Mouse (Mus musculus): ENCODE measurements around the gene Urad. TPM values are rescaled to one million over a fixed set of nuclear protein-coding genes. Genes with fewer than 3 reads are reported as not detected.
A peak's percentile ranks its signal among the peaks of the same experiment; 100 is the strongest.

The Urad gene
- polyA plus RNA-seq, 1 experiment from 2014 or later = not detected

GRCm38 (mm10) chr5:147302746-147303400 is 19.4 kb downstream of the Urad start:
- no peak for ATAC-seq (ENCODE audit: low FRiP score, low TSS enrichment)
- Histone ChIP-seq H3K27ac (ENCODE audit: low read length) (no peak overlapping the region), H3K27me3 (ENCODE audit: insufficient read depth, low read length) (peaks cover 100% of the 10 kb centered on the region), H3K9me3 (ENCODE audit: low read length) (no peaks in the 10 kb centered on the region), H3K9ac (replicated peaks; ENCODE audit: low read length) (no peak overlapping the region), H3K4me3 (ENCODE audit: low read length) (no peak overlapping the region), H3K36me3 (ENCODE audit: insufficient read depth, low read length) (no peaks in the 10 kb centered on the region), H3K4me2 (replicated peaks; ENCODE audit: low read depth, low read length) (no peak overlapping the region), H3K4me1 (ENCODE audit: insufficient read depth, low read length) (peaks cover 20% of the 10 kb centered on the region)
- WGBS = 6% methylated on average over 13 of the region's 13 CpGs

- ATAC-seq (ENCODE audit: low FRiP score, low TSS enrichment) = no peak
- H3K4me3 ChIP-seq (ENCODE audit: low read length) = no peak overlapping the region
- peaks cover 20% of the 10 kb centered on the region for H3K4me1 ChIP-seq (ENCODE audit: insufficient read depth, low read length)
- H3K9me3 ChIP-seq (ENCODE audit: low read length) = no peaks in the 10 kb centered on the region
- H3K9ac ChIP-seq (replicated peaks; ENCODE audit: low read length) = no peak overlapping the region
- no peak overlapping the region for H3K4me2 ChIP-seq (replicated peaks; ENCODE audit: low read depth, low read length)
- 12% methylated on average over 8 of the region's 8 CpGs for WGBS
- H3K27me3 ChIP-seq (ENCODE audit: insufficient read depth, low read length) = peaks cover 99% of the 10 kb centered on the region
- no peaks in the 10 kb centered on the region for H3K36me3 ChIP-seq (ENCODE audit: insufficient read depth, low read length)
- H3K27ac ChIP-seq (ENCODE audit: low read length) = no peak overlapping the region
Observed at GRCm38 (mm10) chr5:147302141-147302540, 20.1 kb downstream of the Urad start.

- Histone ChIP-seq H3K9ac (replicated peaks; ENCODE audit: low read length) (no peak overlapping the region), H3K4me1 (ENCODE audit: insufficient read depth, low read length) (peaks cover 17% of the 10 kb centered on the region), H3K4me2 (replicated peaks; ENCODE audit: low read depth, low read length) (no peak overlapping the region), H3K27me3 (ENCODE audit: insufficient read depth, low read length) (peaks cover 99% of the 10 kb centered on the region), H3K36me3 (ENCODE audit: insufficient read depth, low read length) (no peaks in the 10 kb centered on the region), H3K4me3 (ENCODE audit: low read length) (no peak overlapping the region), H3K9me3 (ENCODE audit: low read length) (no peaks in the 10 kb centered on the region), H3K27ac (ENCODE audit: low read length) (no peak overlapping the region)
- ATAC-seq (ENCODE audit: low FRiP score, low TSS enrichment) = no peak
- 6% methylated on average over 10 of the region's 10 CpGs for WGBS
Observed at GRCm38 (mm10) chr5:147301781-147302070, 20.5 kb downstream of the Urad start.

- H3K36me3 ChIP-seq (ENCODE audit: insufficient read depth, low read length) = no peaks in the 10 kb centered on the region
- H3K4me1 ChIP-seq (ENCODE audit: insufficient read depth, low read length) = peaks cover 11% of the 10 kb centered on the region
- 6% methylated on average over 21 of the region's 21 CpGs for WGBS
- H3K27me3 ChIP-seq (ENCODE audit: insufficient read depth, low read length) = peaks cover 96% of the 10 kb centered on the region
- no peak overlapping the region for H3K9ac ChIP-seq (replicated peaks; ENCODE audit: low read length)
- H3K4me3 ChIP-seq (ENCODE audit: low read length) = no peak overlapping the region
- no peak for ATAC-seq (ENCODE audit: low FRiP score, low TSS enrichment)
- no peaks in the 10 kb centered on the region for H3K9me3 ChIP-seq (ENCODE audit: low read length)
- H3K27ac ChIP-seq (ENCODE audit: low read length) = no peak overlapping the region
- no peak overlapping the region for H3K4me2 ChIP-seq (replicated peaks; ENCODE audit: low read depth, low read length)
Observed at GRCm38 (mm10) chr5:147300917-147301780, 21.1 kb downstream of the Urad start.

- Histone ChIP-seq H3K27ac (ENCODE audit: low read length) (no peak overlapping the region), H3K4me3 (ENCODE audit: low read length) (peak overlapping the region; percentile 12; the same call in 1 of the 2 replicates), H3K9ac (replicated peaks; ENCODE audit: low read length) (no peak overlapping the region), H3K4me2 (replicated peaks; ENCODE audit: low read depth, low read length) (peak overlapping the region; percentile 40), H3K4me1 (ENCODE audit: insufficient read depth, low read length) (peaks cover 10% of the 10 kb centered on the region), H3K9me3 (ENCODE audit: low read length) (no peaks in the 10 kb centered on the region), H3K27me3 (ENCODE audit: insufficient read depth, low read length) (peaks cover 93% of the 10 kb centered on the region), H3K36me3 (ENCODE audit: insufficient read depth, low read length) (no peaks in the 10 kb centered on the region)
- no peak for ATAC-seq (ENCODE audit: low FRiP score, low TSS enrichment)
- 9% methylated on average over 4 of the region's 4 CpGs for WGBS
Observed at GRCm38 (mm10) chr5:147300001-147300363, 22.3 kb downstream of the Urad start.

GRCm38 (mm10) chr5:147299255-147300000 is 22.8 kb downstream of the Urad start:
- H3K27me3 ChIP-seq (ENCODE audit: insufficient read depth, low read length) = peaks cover 93% of the 10 kb centered on the region
- no peak overlapping the region for H3K9ac ChIP-seq (replicated peaks; ENCODE audit: low read length)
- H3K4me2 ChIP-seq (replicated peaks; ENCODE audit: low read depth, low read length) = peak overlapping the region; percentile 40
- peak overlapping the region; percentile 12 for H3K4me3 ChIP-seq (ENCODE audit: low read length)
- H3K27ac ChIP-seq (ENCODE audit: low read length) = no peak overlapping the region
- ATAC-seq (ENCODE audit: low FRiP score, low TSS enrichment) = peak; percentile 83
- no peaks in the 10 kb centered on the region for H3K36me3 ChIP-seq (ENCODE audit: insufficient read depth, low read length)
- H3K4me1 ChIP-seq (ENCODE audit: insufficient read depth, low read length) = peaks cover 10% of the 10 kb centered on the region
- no peaks in the 10 kb centered on the region for H3K9me3 ChIP-seq (ENCODE audit: low read length)
- WGBS = under 1% methylated on average over 41 of the region's 41 CpGs

GRCm38 (mm10) chr5:147297249-147297648 is 25.0 kb downstream of the Urad start:
- H3K4me3 ChIP-seq (ENCODE audit: low read length) = no peak overlapping the region
- no peaks in the 10 kb centered on the region for H3K36me3 ChIP-seq (ENCODE audit: insufficient read depth, low read length)
- no peak overlapping the region for H3K9ac ChIP-seq (replicated peaks; ENCODE audit: low read length)
- no peaks in the 10 kb centered on the region for H3K9me3 ChIP-seq (ENCODE audit: low read length)
- peaks cover 17% of the 10 kb centered on the region for H3K4me1 ChIP-seq (ENCODE audit: insufficient read depth, low read length)
- H3K27me3 ChIP-seq (ENCODE audit: insufficient read depth, low read length) = peaks cover 92% of the 10 kb centered on the region
- 82% methylated on average over 5 of the region's 5 CpGs for WGBS
- H3K4me2 ChIP-seq (replicated peaks; ENCODE audit: low read depth, low read length) = no peak overlapping the region
- no peak for ATAC-seq (ENCODE audit: low FRiP score, low TSS enrichment)
- H3K27ac ChIP-seq (ENCODE audit: low read length) = no peak overlapping the region

- ATAC-seq (ENCODE audit: low FRiP score, low TSS enrichment) = no peak
- no peak overlapping the region for H3K27ac ChIP-seq (ENCODE audit: low read length)
- WGBS = 29% methylated on average over 20 of the region's 20 CpGs
Observed at GRCm38 (mm10) chr5:147294121-147294520, 28.1 kb downstream of the Urad start.

GRCm38 (mm10) chr5:147293127-147293910 is 28.9 kb downstream of the Urad start:
- ATAC-seq (ENCODE audit: low FRiP score, low TSS enrichment) = peak; percentile 85
- Histone ChIP-seq H3K27ac (ENCODE audit: low read length) (no peak overlapping the region), H3K36me3 (ENCODE audit: insufficient read depth, low read length) (no peaks in the 10 kb centered on the region), H3K9ac (replicated peaks; ENCODE audit: low read length) (no peak overlapping the region), H3K27me3 (ENCODE audit: insufficient read depth, low read length) (peaks cover 53% of the 10 kb centered on the region), H3K4me1 (ENCODE audit: insufficient read depth, low read length) (peaks cover 14% of the 10 kb centered on the region), H3K4me3 (ENCODE audit: low read length) (no peak overlapping the region), H3K4me2 (replicated peaks; ENCODE audit: low read depth, low read length) (0 out of 2 replicates have a peak overlapping the region, but pooled peaks have one; percentile 33), H3K9me3 (ENCODE audit: low read length) (no peaks in the 10 kb centered on the region)
- 27% methylated on average over 18 of the region's 18 CpGs for WGBS

More at GRCm38 (mm10) chr5:147294121-147294520, 28.1 kb downstream of the Urad start:
- Histone ChIP-seq H3K4me3 (ENCODE audit: low read length) (no peak overlapping the region), H3K9me3 (ENCODE audit: low read length) (no peaks in the 10 kb centered on the region), H3K27me3 (ENCODE audit: insufficient read depth, low read length) (peaks cover 61% of the 10 kb centered on the region), H3K4me1 (ENCODE audit: insufficient read depth, low read length) (peaks cover 14% of the 10 kb centered on the region), H3K36me3 (ENCODE audit: insufficient read depth, low read length) (no peaks in the 10 kb centered on the region), H3K4me2 (replicated peaks; ENCODE audit: low read depth, low read length) (no peak overlapping the region), H3K9ac (replicated peaks; ENCODE audit: low read length) (no peak overlapping the region)

Data from kidney, embryonic 16.5 days (tissue).